In genomic region chr8:110965594-110965993, GRCm38 (mm10) we compare ENCODE assay signal across 8 mouse cellular contexts. TPM values are rescaled to one million over a fixed set of nuclear protein-coding genes. Genes with fewer than 3 reads are reported as not detected.
A peak's percentile ranks its signal among the peaks of the same experiment; 100 is the strongest.
DNase-seq lines count a peak whose midpoint lies in the region; ATAC-seq and TF ChIP-seq lines count a peak whose summit lies in the region.
"Had no signal": no experiment of that assay in that cellular context is flagged by ENCODE, and none has a peak within 500 bp of the region (broad histone marks: within the 10 kb centered on the region; RNA-seq: fewer than 3 reads in every experiment).

No protein-coding gene starts in this region.

- no peak overlapping the region for H3K4me3 ChIP-seq in ES-E14 (ENCODE audit: insufficient read depth in 1 of 2, low read depth in 1 of 2, low read length in 2 of 2, poor library complexity in 1 of 2, severe bottlenecking in 1 of 2)
- no peak overlapping the region for H3K4me3 ChIP-seq in heart, embryonic 15.5 days

- no peaks in the 10 kb centered on the region for H3K9me3 ChIP-seq in ES-E14 (ENCODE audit: control insufficient read depth, insufficient read depth, low read depth, low read length)
- no peaks in the 10 kb centered on the region for H3K9me3 ChIP-seq in heart, embryonic 15.5 days (replicated peaks)

- H3K9ac ChIP-seq in ES-E14 (ENCODE audit: insufficient read depth, low read depth, low read length, poor library complexity, severe bottlenecking) = no peak overlapping the region
- H3K9ac ChIP-seq in heart, embryonic 15.5 days = no peak overlapping the region

- DNase-seq in ES-E14 (ENCODE audit: low read depth, low spot score) (peak; percentile 20), R1 (ENCODE audit: low read depth, low spot score) (peak; percentile 42)
- peak; percentile 74 to 80 for DNase-seq in cerebellum, postnatal 36 days
- peak; percentile 68 for DNase-seq in layer of hippocampus, adult 9-11 months
- DNase-seq in mesoderm, embryonic 11.5 days (ENCODE audit: low read depth, low spot score) = peak; percentile 18
- no peak for DNase-seq in thymus, postnatal 10 days (ENCODE audit: low spot score in 2 of 2)

- H3K27ac ChIP-seq in ES-E14 (ENCODE audit: insufficient read depth, low read depth, low read length, poor library complexity, severe bottlenecking) = no peak overlapping the region
- H3K27ac ChIP-seq in heart, embryonic 15.5 days = peak overlapping the region; percentile 68
- H3K27ac ChIP-seq: macrophage had no signal

- H3K36me3 ChIP-seq in ES-E14 (ENCODE audit: control insufficient read depth, insufficient read depth, low read length, poor library complexity, severe bottlenecking) = no peaks in the 10 kb centered on the region
- peaks cover 13% of the 10 kb centered on the region; the same call in 1 of the 2 replicates for H3K36me3 ChIP-seq in heart, embryonic 15.5 days

- ATAC-seq in heart, embryonic 15.5 days (replicated peaks; ENCODE audit: insufficient number of reproducible peaks, insufficient read depth, low FRiP score, low read depth) = peak; percentile 71

- 0 out of 4 replicates have a peak, but pooled peaks cover 0 to 2% of the 10 kb centered on the region in 2 experiments for H3K4me1 ChIP-seq in ES-E14 (ENCODE audit: control insufficient read depth in 2 of 2, insufficient read depth in 2 of 2, low read length in 2 of 2, poor library complexity in 1 of 2)
- peaks cover 28% of the 10 kb centered on the region for H3K4me1 ChIP-seq in heart, embryonic 15.5 days (replicated peaks)

- peak overlapping the region; percentile 17; the same call in 1 of the 2 replicates for H3K4me2 ChIP-seq in heart, embryonic 15.5 days

- 11% methylated on average over 7 of the region's 7 CpGs for WGBS in heart, embryonic 15.5 days

- in situ Hi-C loops in ES-E14 (cut with MboI; ENCODE audit: low sequenced_read_pairs in 2 of 2, unreplicated experiment in 2 of 2) = no loop called here

- H3K27me3 ChIP-seq in heart, embryonic 15.5 days = no peaks in the 10 kb centered on the region

TF ChIP-seq in ES-E14, 5 proteins besides CTCF, POLR2A, EP300 and RAD21:
- TF ChIP-seq ZNF384 (IDR thresholded peaks at IDR 0.05; ENCODE audit: low read depth, low read length) (no peak), HCFC1 (IDR thresholded peaks at IDR 0.05; ENCODE audit: borderline replicate concordance, insufficient read depth, low read length) (no peak), ZC3H11A (IDR thresholded peaks at IDR 0.05; ENCODE audit: borderline replicate concordance, low read depth, low read length) (no peak), MAFK (IDR thresholded peaks at IDR 0.05; ENCODE audit: insufficient read depth, low read depth, low read length) (no peak), CHD2 (IDR thresholded peaks at IDR 0.05; ENCODE audit: low read depth, low read length) (no peak)

RNA-seq across cellular contexts. Expression of gene Ddx19a, which starts 32.0 kb away (rescaled TPM):
- 32.6 and 35.5 TPM in 2 replicates for total RNA-seq in ES-E14 (2012; rRNA removed)
- polyA plus RNA-seq in heart, embryonic 15.5 days (2015; fragmentation: Nextera tagmentation; extraction: Ambion mirVana) = 8.6 and 12.5 TPM in 2 replicates

RNA-seq across cellular contexts. Expression of gene St3gal2, which starts 45.9 kb away (rescaled TPM):
- total RNA-seq in ES-E14 (2012; rRNA removed) = 7.5 and 12.4 TPM in 2 replicates
- polyA plus RNA-seq in heart, embryonic 15.5 days (2015; fragmentation: Nextera tagmentation; extraction: Ambion mirVana) = 15.2 and 17.2 TPM in 2 replicates

Comparison
In these comparisons a context has a peak if more than half of its experiments do, and no peak if none do; other contexts are left out.
1. DNase-seq: peak in ES-E14 (single experiment), R1 (single experiment), cerebellum, postnatal 36 days (2 of 2), layer of hippocampus, adult 9-11 months (single experiment) and mesoderm, embryonic 11.5 days (single experiment); none in thymus, postnatal 10 days (0 of 2).